Mouse (Mus musculus) spleen, adult 12 weeks (tissue): Measurements from ENCODE around the gene Gsto2.
A peak's percentile ranks its signal among the peaks of the same experiment; 100 is the strongest.

Experiments
- DNase-seq: peaks from one replicate; pipeline ENCODE4 v3.0.0; 2022; ENCODE audit warnings: low spot score

Gene Gsto2

GRCm38 (mm10) chr19:47919126-47919965, 54.0 kb downstream of the Gsto2 start, which contains the start of the genes Cfap43 and Itprip:
Gene Cfap43, minus strand, starts transcription at chr19:47919287.
Gene Itprip, minus strand, starts transcription at chr19:47919299.
- peak; percentile 74 for DNase-seq

GRCm38 (mm10) chr19:47919966-47920375, 54.6 kb downstream of the Gsto2 start:
- DNase-seq, result no peak

- no peak for DNase-seq
These were observed 60.5 kb downstream of the Gsto2 start for GRCm38 (mm10) chr19:47925819-47926218.

- no peak for DNase-seq
These were observed 61.7 kb downstream of the Gsto2 start for GRCm38 (mm10) chr19:47927032-47927431.

- no peak for DNase-seq
These were observed 63.7 kb downstream of the Gsto2 start for GRCm38 (mm10) chr19:47929043-47929442.

- no peak for DNase-seq
These were observed 66.8 kb downstream of the Gsto2 start for GRCm38 (mm10) chr19:47931982-47932638.

- DNase-seq, result no peak
These were observed 68.8 kb downstream of the Gsto2 start for GRCm38 (mm10) chr19:47934146-47934545.

- DNase-seq, result no peak
These were observed 69.4 kb downstream of the Gsto2 start for GRCm38 (mm10) chr19:47934636-47935238.

GRCm38 (mm10) chr19:47935530-47935929, 70.2 kb downstream of the Gsto2 start:
- DNase-seq, result no peak
